Mouse (Mus musculus) heart, embryonic 14.5 days (tissue): ENCODE results near the gene Tspan9. TPM values are rescaled to one million over a fixed set of nuclear protein-coding genes. Genes with fewer than 3 reads are reported as not detected.

Source experiments
- ATAC-seq: fragments of 200-750 bp; cut with Nextera tagmentation; 2 replicates; pipeline ENCODE4 v1.8.0; 2017; ENCODE audit warnings: low read depth, moderate TSS enrichment; ENCODE audit not compliant: insufficient number of reproducible peaks, insufficient read depth, low FRiP score
- H3K27ac ChIP-seq, 2 experiments: fragments of 200-500 bp in 1 of 2; fragments of 300-500 bp in 1 of 2; sonication (generic) in 1 of 2; replicated peaks in 1 of 2; 2 replicates each; pipeline ENCODE4 v1.5.1; 2012 to 2014; ENCODE audit warnings: low read depth in 2 of 2, low read length in 2 of 2, control low read depth in 1 of 2, mild to moderate bottlenecking in 1 of 2, mixed read lengths in 1 of 2; ENCODE audit not compliant: control insufficient read depth in 1 of 2, insufficient read depth in 1 of 2
- H3K27me3 ChIP-seq: fragments of 300-500 bp; sonication (generic); 2 replicates; pipeline ENCODE4 v1.6.1; 2014; ENCODE audit warnings: mild to moderate bottlenecking, low read length, control low read depth; ENCODE audit not compliant: control insufficient read depth, insufficient read depth
- H3K36me3 ChIP-seq: fragments of 300-500 bp; sonication (generic); 2 replicates; pipeline ENCODE4 v1.6.1; 2014; ENCODE audit warnings: mild to moderate bottlenecking, control low read depth, low read length, mixed read lengths; ENCODE audit not compliant: control insufficient read depth, insufficient read depth
- H3K4me1 ChIP-seq, 2 experiments: fragments of 200-500 bp in 1 of 2; fragments of 300-500 bp in 1 of 2; sonication (generic) in 1 of 2; 2 replicates each; pipeline ENCODE4 v1.6.1; 2012 to 2014; ENCODE audit warnings: low read length in 2 of 2, control low read depth in 1 of 2, mixed read lengths in 1 of 2; ENCODE audit not compliant: control insufficient read depth in 2 of 2, insufficient read depth in 2 of 2
- H3K4me2 ChIP-seq: fragments of 300-500 bp; sonication (generic); 2 replicates; pipeline ENCODE4 v1.6.1; 2014; ENCODE audit warnings: mild to moderate bottlenecking, low read length
- H3K4me3 ChIP-seq, 2 experiments: fragments of 200-500 bp in 1 of 2; fragments of 300-500 bp in 1 of 2; sonication (generic) in 1 of 2; 2 replicates each; pipeline ENCODE4 v1.5.1; 2012 to 2014; ENCODE audit warnings: low read length in 2 of 2, mild to moderate bottlenecking in 2 of 2, control low read depth in 1 of 2, low read depth in 1 of 2, moderate library complexity in 1 of 2; ENCODE audit not compliant: control insufficient read depth in 1 of 2, insufficient read depth in 1 of 2
- H3K9ac ChIP-seq: fragments of 300-500 bp; sonication (generic); 2 replicates; pipeline ENCODE4 v1.6.1; 2014; ENCODE audit warnings: mild to moderate bottlenecking, low read length
- H3K9me3 ChIP-seq: fragments of 300-500 bp; sonication (generic); 2 replicates; pipeline ENCODE4 v1.6.1; 2016; ENCODE audit warnings: low read length, control low read depth; ENCODE audit not compliant: control insufficient read depth
- WGBS: fragments of 180-500 bp; shearing (Covaris S2); extraction: QIAGEN DNeasy Blood & Tissue Kit; methylation state at CpG from one replicate; pipeline ENCODE4 v1.1.7; 2014; 5-methylcytosine and 5-hydroxymethylcytosine counted together
- polyA plus RNA-seq: library from polyadenylated mRNA; unstranded; fragments of >200 nt; fragmentation: Nextera tagmentation; extraction: Ambion mirVana; gene quantifications from 2 replicates; pipeline ENCODE4 v1.2.1, GENCODE M21; 2014

Gene Tspan9
- polyA plus RNA-seq, 1 experiment from 2014 or later: 143 TPM

- no peak for ATAC-seq
- H3K4me1 ChIP-seq: peaks cover 39 to 59% of the 10 kb centered on the region in 2 experiments
- H3K4me3 ChIP-seq: no peak overlapping the region
- H3K9ac ChIP-seq: no peak overlapping the region
- no peak overlapping the region for H3K4me2 ChIP-seq
- WGBS: 94% methylated on average over 5 of the region's 5 CpGs
- H3K27me3 ChIP-seq: no peaks in the 10 kb centered on the region
- peaks cover 10% of the 10 kb centered on the region; the same call in 1 of the 2 replicates for H3K36me3 ChIP-seq
- no peaks in the 10 kb centered on the region for H3K9me3 ChIP-seq
- H3K27ac ChIP-seq: no peak overlapping the region
Observed at GRCm38 (mm10) chr6:127979831-127980230, 163.6 kb downstream of the Tspan9 start.

GRCm38 (mm10) chr6:127978941-127979340 lies 164.5 kb downstream of the Tspan9 start:
- Histone ChIP-seq H3K27me3 (no peaks in the 10 kb centered on the region), H3K4me1 (peaks cover 47 to 66% of the 10 kb centered on the region in 2 experiments), H3K27ac (no peak overlapping the region), H3K9ac (no peak overlapping the region), H3K4me2 (no peak overlapping the region), H3K4me3 (no peak overlapping the region), H3K9me3 (no peaks in the 10 kb centered on the region), H3K36me3 (peaks cover 4% of the 10 kb centered on the region; the same call in 1 of the 2 replicates)
- ATAC-seq: no peak
- 79% methylated on average over 20 of the region's 20 CpGs for WGBS

DNA sequence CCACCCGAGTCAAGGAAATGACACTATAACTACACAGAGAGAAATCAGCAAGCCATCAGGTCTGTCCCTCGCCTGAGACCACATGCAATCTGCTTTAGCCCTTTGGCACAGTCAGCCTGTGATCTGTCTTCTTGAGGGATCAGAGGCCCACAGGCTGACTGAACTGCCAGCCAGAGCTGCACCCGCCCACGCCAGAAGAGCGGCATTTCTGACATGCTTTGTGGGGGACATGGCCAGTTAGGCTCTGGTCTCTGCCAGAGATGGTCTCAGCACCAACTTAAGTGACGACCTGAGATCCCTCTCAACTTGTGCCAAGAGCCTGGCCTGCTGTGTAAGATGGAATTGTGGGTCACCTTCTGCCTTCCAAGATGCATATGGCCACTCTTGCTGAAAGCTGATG lies 166.7 kb downstream of the Tspan9 start:
- 37% methylated on average over 6 of the region's 6 CpGs for WGBS
- peak overlapping the region; percentile 4 to 76 for H3K27ac ChIP-seq
- H3K4me2 ChIP-seq: no peak overlapping the region
- peaks cover 49 to 65% of the 10 kb centered on the region in 2 experiments for H3K4me1 ChIP-seq
- peak overlapping the region; percentile 12; the same call in 1 of the 2 replicates for H3K9ac ChIP-seq
- H3K27me3 ChIP-seq: no peaks in the 10 kb centered on the region
- H3K9me3 ChIP-seq: no peaks in the 10 kb centered on the region
- ATAC-seq: no peak
- H3K36me3 ChIP-seq: peaks cover 4% of the 10 kb centered on the region; the same call in 1 of the 2 replicates
- H3K4me3 ChIP-seq: no peak overlapping the region

DNA sequence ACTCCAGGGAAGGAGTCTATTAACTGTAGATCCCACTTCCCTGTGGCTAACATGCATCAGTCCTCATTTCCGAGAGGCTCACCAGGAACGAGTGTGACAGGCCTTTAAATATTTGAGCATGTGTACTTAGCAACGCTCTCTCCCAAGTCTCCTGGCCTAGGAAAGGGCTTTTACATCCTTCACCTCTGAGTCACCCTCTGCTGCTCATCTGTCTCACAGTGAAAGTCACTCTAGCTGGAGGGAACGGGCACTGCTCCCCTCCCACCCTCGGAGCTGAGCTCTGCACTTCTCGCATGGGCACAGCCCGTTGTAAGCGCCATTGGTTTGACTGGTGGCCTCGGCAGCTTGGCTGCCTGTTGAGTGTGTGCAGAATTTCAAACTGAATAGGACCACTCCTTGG lies 169.4 kb downstream of the Tspan9 start:
- no peak overlapping the region for H3K9ac ChIP-seq
- H3K27me3 ChIP-seq: no peaks in the 10 kb centered on the region
- 28% methylated on average over 9 of the region's 9 CpGs for WGBS
- no peaks in the 10 kb centered on the region for H3K9me3 ChIP-seq
- no peak overlapping the region for H3K4me2 ChIP-seq
- no peak overlapping the region for H3K4me3 ChIP-seq
- peaks cover 4% of the 10 kb centered on the region; the same call in 1 of the 2 replicates for H3K36me3 ChIP-seq
- peaks cover 36 to 55% of the 10 kb centered on the region in 2 experiments for H3K4me1 ChIP-seq
- ATAC-seq: no peak
- peak overlapping the region; percentile 11 to 51 for H3K27ac ChIP-seq

DNA sequence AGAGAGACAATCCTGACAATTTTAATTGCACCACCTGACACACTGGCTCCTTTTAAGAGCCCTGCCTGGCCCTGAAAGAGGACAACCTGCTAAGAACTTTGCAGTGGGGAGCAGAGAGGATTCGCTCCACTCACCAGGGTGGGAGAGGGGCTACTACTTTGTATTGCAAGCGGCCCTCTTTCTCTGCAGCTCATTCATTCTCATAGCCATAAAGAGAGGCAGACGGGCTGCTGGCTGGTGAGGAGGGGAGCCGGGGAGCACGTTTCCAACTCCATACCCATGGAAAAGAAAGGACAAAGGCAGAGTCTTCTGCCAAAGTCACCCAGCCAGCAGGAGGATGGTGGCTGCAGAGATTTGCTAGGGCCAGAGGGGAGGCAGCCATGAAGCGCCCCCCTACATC lies 169.8 kb downstream of the Tspan9 start:
- peaks cover 36 to 55% of the 10 kb centered on the region in 2 experiments for H3K4me1 ChIP-seq
- H3K36me3 ChIP-seq: peaks cover 4% of the 10 kb centered on the region; the same call in 1 of the 2 replicates
- H3K4me3 ChIP-seq: no peak overlapping the region
- H3K4me2 ChIP-seq: no peak overlapping the region
- H3K9me3 ChIP-seq: no peaks in the 10 kb centered on the region
- H3K27ac ChIP-seq: peak overlapping the region; percentile 11 to 51
- H3K27me3 ChIP-seq: no peaks in the 10 kb centered on the region
- ATAC-seq: no peak
- 65% methylated on average over 6 of the region's 6 CpGs for WGBS
- no peak overlapping the region for H3K9ac ChIP-seq

DNA sequence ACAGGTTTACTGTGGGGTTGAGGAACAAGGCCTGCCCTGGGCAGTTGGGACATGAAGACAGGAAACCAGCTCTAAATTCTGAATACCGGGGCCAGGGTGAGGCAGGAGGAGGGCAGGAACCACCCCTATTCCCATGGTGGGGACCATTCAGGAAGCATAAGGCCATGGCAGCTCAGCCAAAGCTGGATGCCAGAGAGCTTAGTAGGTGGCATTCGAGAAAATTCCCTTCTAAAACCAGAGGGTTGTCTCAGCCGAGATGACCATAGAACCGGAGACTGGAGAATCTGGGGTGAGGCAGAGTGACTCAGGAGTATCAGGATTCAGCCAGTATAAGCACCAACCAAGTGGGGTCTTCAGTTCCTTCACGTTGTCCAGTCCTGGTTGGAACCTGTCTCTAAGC lies 171.5 kb downstream of the Tspan9 start:
- ATAC-seq: no peak
- no peaks in the 10 kb centered on the region for H3K9me3 ChIP-seq
- peaks cover 2% of the 10 kb centered on the region for H3K36me3 ChIP-seq
- H3K4me2 ChIP-seq: no peak overlapping the region
- peaks cover 35 to 52% of the 10 kb centered on the region in 2 experiments for H3K4me1 ChIP-seq
- no peak overlapping the region for H3K9ac ChIP-seq
- H3K27me3 ChIP-seq: no peaks in the 10 kb centered on the region
- no peak overlapping the region for H3K4me3 ChIP-seq
- 77% methylated on average over 5 of the region's 5 CpGs for WGBS
- H3K27ac ChIP-seq: no peak overlapping the region

DNA sequence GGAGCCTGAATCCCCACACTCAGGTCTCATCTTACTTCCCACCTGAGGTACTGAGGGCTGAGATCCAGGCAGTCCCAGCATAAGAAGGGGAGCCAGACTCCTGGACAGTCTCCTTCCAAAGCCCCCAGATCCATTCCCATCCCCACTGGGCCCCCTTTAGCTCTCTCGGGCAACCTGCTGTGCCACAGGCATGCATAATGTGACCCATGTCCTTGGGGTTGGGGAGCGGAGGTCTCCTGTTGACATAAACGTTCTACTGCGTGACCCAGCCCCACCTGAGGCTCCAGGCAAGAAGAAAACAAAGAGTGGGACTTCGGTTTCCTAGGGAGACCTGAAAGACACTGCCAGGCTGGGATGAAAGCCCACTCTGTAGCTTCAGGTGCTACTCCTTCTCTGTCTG lies 172.5 kb downstream of the Tspan9 start:
- Histone ChIP-seq H3K4me2 (no peak overlapping the region), H3K27me3 (no peaks in the 10 kb centered on the region), H3K4me1 (peaks cover 26 to 44% of the 10 kb centered on the region in 2 experiments), H3K27ac (no peak overlapping the region), H3K36me3 (peaks cover 12% of the 10 kb centered on the region), H3K9ac (peak overlapping the region; percentile 34; the same call in 1 of the 2 replicates), H3K9me3 (no peaks in the 10 kb centered on the region), H3K4me3 (no peak overlapping the region)
- 67% methylated on average over 5 of the region's 5 CpGs for WGBS
- ATAC-seq: no peak

GRCm38 (mm10) chr6:127970120-127970519 lies 173.3 kb downstream of the Tspan9 start:
- no peak overlapping the region; the same call in 1 of the 2 replicates for H3K9ac ChIP-seq
- ATAC-seq: no peak
- H3K4me2 ChIP-seq: no peak overlapping the region
- H3K4me1 ChIP-seq: peaks cover 20 to 37% of the 10 kb centered on the region in 2 experiments
- 5% methylated on average over 7 of the region's 7 CpGs for WGBS
- no peak overlapping the region for H3K4me3 ChIP-seq
- peaks cover 20% of the 10 kb centered on the region for H3K36me3 ChIP-seq
- H3K27ac ChIP-seq: no peak overlapping the region
- H3K9me3 ChIP-seq: no peaks in the 10 kb centered on the region
- H3K27me3 ChIP-seq: no peaks in the 10 kb centered on the region
